Mouse (Mus musculus): ENCODE measurements around the gene Atp8b4.
A peak's percentile ranks its signal among the peaks of the same experiment; 100 is the strongest.

DNA sequence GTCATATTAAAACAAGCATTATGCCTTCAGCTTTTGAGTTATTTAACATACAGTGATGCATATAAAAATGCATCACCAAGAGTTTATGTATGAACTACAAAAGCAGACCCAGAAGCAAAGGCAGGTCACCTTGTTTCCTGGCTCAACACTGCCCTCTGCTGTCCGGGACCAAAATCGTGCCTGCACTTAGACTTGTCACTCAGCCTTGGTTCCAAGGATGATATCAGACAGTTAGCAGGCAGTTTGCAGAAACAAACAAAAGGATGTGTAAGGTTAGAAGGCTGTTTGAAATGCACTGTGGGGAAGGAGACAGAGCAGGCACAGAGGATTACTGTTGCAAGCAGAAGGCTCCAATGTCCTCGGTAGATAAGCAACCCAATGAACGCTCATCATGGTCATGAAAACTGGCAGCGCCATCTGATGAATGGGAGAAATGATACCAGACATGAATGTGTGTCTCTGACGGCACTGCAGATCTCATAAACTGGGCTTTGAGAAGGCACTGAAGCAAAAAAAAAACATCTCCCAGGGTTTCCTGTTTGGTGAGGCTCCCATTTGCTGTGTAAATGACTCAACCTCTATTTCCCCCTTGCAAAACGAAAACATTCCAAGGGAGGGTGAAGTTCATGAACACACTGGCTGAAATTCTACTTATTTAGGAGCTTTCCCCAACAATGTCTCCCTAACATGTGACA is 137.3 kb downstream of the Atp8b4 start:
- TF ChIP-seq POLR2A (IDR thresholded peaks at IDR 0.05; ENCODE audit: insufficient read depth, low read length) = no peak
- no peak for TF ChIP-seq EP300 (IDR thresholded peaks at IDR 0.05; ENCODE audit: insufficient read depth, low read depth, low read length)
- peak; percentile 89 for TF ChIP-seq CTCF (IDR thresholded peaks at IDR 0.05; ENCODE audit: low read depth, low read length)

Data from ES-Bruce4 (cell line).